Mouse (Mus musculus) CD4-positive helper T cell, adult 2 months (primary cell): ENCODE results near the gene Nek6.

ENCODE experiments used
- DNase-seq: peaks from one replicate; pipeline ENCODE4 v3.0.0-alpha.2; 2012; ENCODE audit warnings: low read depth, missing footprints, low spot score

Nek6 gene

GRCm38 (mm10) chr2:38509004-38509719, 2.3 kb upstream of the Nek6 start:
- DNase-seq = no peak

GRCm38 (mm10) chr2:38510120-38510519, 1.3 kb upstream of the Nek6 start:
- peak; percentile 28 for DNase-seq

GRCm38 (mm10) chr2:38512308-38513182, 1.1 kb downstream of the Nek6 start:
- no peak for DNase-seq

- no peak for DNase-seq
These were observed 1.7 kb downstream of the Nek6 start for GRCm38 (mm10) chr2:38513183-38513529.

GRCm38 (mm10) chr2:38514411-38514810, 3.0 kb downstream of the Nek6 start:
- DNase-seq = no peak

- no peak for DNase-seq
These were observed 4.0 kb downstream of the Nek6 start for GRCm38 (mm10) chr2:38515446-38515845.

GRCm38 (mm10) chr2:38516471-38516870, 5.0 kb downstream of the Nek6 start:
- no peak for DNase-seq

- no peak for DNase-seq
These were observed 5.6 kb downstream of the Nek6 start for GRCm38 (mm10) chr2:38517045-38517444.

- DNase-seq = no peak
These were observed 7.3 kb downstream of the Nek6 start for GRCm38 (mm10) chr2:38518719-38519118.

GRCm38 (mm10) chr2:38519934-38520333, 8.5 kb downstream of the Nek6 start:
- no peak for DNase-seq

GRCm38 (mm10) chr2:38521618-38522017, 10.2 kb downstream of the Nek6 start:
- DNase-seq = no peak

GRCm38 (mm10) chr2:38522354-38522753, 10.9 kb downstream of the Nek6 start:
- DNase-seq = no peak

GRCm38 (mm10) chr2:38523781-38524445, 12.5 kb downstream of the Nek6 start:
- no peak for DNase-seq

- DNase-seq = no peak
These were observed 13.6 kb downstream of the Nek6 start for GRCm38 (mm10) chr2:38525034-38525433.

- no peak for DNase-seq
These were observed 18.2 kb downstream of the Nek6 start for GRCm38 (mm10) chr2:38529582-38530152.

- DNase-seq = no peak
These were observed 19.5 kb downstream of the Nek6 start for GRCm38 (mm10) chr2:38530955-38531381.

- no peak for DNase-seq
These were observed 21.9 kb downstream of the Nek6 start for GRCm38 (mm10) chr2:38533322-38533721.

GRCm38 (mm10) chr2:38533767-38534166, 22.3 kb downstream of the Nek6 start:
- no peak for DNase-seq

GRCm38 (mm10) chr2:38534241-38534940, 22.9 kb downstream of the Nek6 start:
- DNase-seq = no peak

GRCm38 (mm10) chr2:38535051-38535450, 23.6 kb downstream of the Nek6 start:
- no peak for DNase-seq

- peak; percentile 37 for DNase-seq
These were observed 24.2 kb downstream of the Nek6 start for GRCm38 (mm10) chr2:38535521-38536220.
